Mouse (Mus musculus): ENCODE measurements at regions not wholly inside any gene's neighbourhood (a gene's known extent, or its start where the extent isn't known, plus 50 kb on each side); places are given as distances from the start of the nearest gene placed in this dataset.
A peak's percentile ranks its signal among the peaks of the same experiment; 100 is the strongest.
"Not testable (repeated sequence)": the region's sequence is repeated elsewhere in the genome, so short reads cannot be mapped to it uniquely, and the experiment has no call there.

DNA sequence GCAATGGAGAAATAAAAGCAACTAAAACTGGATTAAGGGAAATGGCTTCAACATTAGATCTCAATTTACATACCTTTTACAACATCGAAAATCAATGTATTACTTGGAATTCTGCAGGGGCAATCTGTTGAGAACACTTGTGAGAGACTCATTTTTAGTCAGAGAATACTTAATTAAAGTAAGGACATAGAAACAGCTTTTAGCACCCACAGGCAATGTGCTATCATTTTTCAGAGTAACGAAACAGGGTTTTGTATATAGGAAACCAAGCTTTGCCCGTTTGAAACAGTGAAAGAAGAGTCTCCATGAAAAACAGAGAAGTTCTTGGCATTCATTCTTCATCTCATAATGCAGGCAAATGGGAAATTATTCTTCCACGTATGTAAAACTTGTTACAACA lies 196.4 kb downstream of the Tdrd3 start:
- no peak for DNase-seq

GRCm38 (mm10) chr14:87619368-87620035 lies 203.1 kb downstream of the Tdrd3 start:
- DNase-seq: peak; percentile 3 to 16

DNA sequence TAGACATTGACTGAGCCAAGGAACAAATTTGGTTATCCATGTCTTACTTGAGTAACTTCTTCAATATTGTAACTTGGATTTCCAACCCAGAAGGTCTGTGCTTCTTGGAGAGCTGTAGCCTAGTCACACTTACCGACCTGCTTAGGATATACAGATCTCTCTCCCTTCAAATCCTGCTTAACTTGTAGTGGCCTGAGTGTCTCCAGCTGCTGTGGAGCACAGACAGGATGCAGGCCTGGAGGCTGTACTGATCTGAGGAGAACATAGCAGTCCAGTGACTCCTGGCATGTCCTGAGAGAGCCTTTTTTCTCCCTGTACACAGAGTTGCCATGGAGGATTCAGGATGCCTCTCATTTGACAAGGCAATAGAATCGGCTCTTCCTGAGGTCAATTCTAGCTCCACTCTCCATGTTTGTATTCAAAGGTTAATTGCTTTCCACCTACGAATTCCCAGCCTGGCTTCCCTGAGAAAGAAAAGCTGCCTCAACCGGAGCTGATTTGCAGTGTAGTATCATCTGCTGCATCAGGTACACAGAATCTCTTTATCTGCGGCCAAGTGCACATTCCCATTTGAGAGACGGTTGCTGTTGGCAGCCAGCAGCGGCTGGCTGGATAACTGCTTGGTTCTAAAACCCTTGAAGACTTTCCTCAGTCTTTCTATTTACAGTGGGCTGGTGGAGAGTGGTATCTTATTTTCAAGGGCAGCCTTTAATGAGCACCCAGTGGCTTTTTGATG lies 214.8 kb downstream of the Tdrd3 start:
- no peak for DNase-seq

DNA sequence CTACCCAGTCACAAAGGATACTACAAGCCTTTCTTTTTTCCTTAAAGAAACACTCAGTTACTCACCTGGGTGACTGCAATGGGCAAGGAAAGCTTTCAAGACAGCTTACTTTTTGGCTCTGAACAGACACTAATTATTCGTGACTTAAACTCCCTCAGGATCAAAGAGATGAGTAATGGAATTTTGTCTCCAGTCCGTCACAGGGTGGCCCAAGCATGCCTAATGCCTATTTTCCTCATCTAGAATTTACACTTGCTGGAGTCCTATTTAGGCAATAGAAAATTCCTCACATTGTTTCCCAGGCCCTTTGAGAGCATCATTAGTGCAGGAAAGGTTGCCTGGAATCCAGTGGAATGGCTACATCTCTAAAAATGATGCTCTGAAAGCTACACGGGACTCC lies 218.2 kb downstream of the Tdrd3 start:
- DNase-seq: no peak

DNA sequence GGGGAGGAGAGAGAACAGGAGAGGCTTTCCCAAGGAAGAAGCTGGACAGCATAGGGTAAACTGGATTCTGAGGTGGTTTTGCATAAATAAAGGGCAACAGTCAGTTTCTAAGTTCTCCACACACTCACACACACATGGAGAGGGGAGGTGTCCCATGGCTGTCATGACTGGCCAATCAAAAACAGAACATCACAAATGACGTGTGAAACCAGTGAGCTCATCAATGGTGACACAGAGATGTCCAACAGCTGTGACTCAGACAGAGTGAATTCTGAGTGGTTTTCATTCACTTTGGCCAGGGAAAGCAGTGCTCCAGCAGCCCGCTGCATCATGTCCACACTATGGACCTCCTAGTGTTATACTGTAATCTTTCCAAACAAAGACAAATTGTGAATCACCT lies 220.7 kb downstream of the Tdrd3 start:
- no peak for DNase-seq

GRCm38 (mm10) chr14:87667910-87668309 lies 251.5 kb downstream of the Tdrd3 start:
- no peak for DNase-seq

- DNase-seq: no peak
Observed at GRCm38 (mm10) chr14:87669496-87669895, 253.1 kb downstream of the Tdrd3 start.

- no peak for DNase-seq
Observed at GRCm38 (mm10) chr14:87680788-87681187, 264.3 kb downstream of the Tdrd3 start.

GRCm38 (mm10) chr14:87683091-87683806 lies 266.8 kb downstream of the Tdrd3 start:
- not testable (repeated sequence) for DNase-seq

DNA sequence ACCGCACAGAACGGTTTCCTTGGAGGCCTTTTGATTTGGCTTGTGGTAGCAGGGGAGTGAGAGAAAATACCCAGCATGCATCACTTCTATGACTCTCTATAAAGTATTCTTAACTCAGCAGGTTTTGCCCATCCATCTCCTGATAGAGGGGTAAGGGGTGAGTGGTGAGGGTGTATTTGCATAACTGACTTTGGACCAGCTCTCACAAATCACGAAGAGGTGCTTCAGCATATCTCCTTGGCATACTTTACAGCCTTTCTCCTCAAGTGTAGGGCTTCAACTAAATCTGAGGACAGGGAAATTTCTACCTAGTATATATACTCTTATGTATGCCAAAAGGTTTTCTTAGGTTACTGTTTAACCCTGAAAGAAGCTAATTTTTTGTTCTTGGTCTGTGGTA lies 273.4 kb downstream of the Tdrd3 start:
- no peak for DNase-seq

- no peak for DNase-seq
Observed at GRCm38 (mm10) chr14:87736456-87736855, 320.0 kb downstream of the Tdrd3 start.

- DNase-seq: no peak
Observed at GRCm38 (mm10) chr14:87745524-87745923, 329.1 kb downstream of the Tdrd3 start.

- DNase-seq: no peak
Observed at GRCm38 (mm10) chr14:87746011-87746410, 329.6 kb downstream of the Tdrd3 start.

- DNase-seq: no peak
Observed at GRCm38 (mm10) chr14:87749068-87749467, 332.6 kb downstream of the Tdrd3 start.

DNA sequence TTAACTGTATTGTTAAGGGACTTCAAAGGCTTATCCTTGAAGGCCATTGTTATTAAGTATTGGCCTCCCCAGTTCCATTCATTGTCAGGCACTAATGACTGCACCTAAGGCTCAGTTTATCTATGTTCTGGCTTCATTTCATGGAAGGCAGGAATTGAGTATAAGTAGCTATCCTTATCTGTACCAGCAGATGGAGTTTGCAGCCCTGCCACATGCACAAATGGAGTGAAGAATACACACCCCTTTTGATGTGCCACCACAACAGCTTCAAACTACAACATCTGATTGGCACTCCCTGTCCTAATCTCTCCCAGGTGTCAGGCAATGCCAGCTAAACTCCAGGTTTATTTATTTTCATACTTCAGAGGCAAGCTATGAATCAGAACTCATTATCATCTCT lies 333.3 kb downstream of the Tdrd3 start:
- no peak for DNase-seq

DNA sequence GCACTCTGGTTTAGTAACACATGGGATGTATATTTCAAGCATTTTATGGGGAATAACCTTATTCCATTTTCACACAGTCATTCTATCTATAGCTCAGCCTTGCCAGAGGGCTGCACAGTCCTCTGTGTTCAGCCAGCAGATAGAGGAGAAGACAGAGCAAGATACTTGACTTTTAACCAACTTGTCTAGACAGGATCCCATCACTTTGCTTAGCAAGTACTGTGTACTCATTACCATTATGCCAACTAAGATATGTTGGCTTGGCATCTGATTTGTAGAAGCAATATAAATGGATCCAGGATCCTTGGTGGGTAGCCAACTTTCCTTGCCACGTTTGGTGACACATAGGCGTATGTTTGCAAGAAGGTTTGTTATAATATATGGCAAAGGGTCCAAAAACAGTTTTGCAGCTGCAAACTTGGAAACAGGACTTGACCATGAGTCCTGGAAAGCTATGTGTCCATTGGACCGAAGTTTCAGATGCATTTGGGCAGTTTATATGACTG lies 334.3 kb downstream of the Tdrd3 start:
- DNase-seq: no peak

GRCm38 (mm10) chr14:87754744-87755143 lies 338.3 kb downstream of the Tdrd3 start:
- DNase-seq: no peak

DNA sequence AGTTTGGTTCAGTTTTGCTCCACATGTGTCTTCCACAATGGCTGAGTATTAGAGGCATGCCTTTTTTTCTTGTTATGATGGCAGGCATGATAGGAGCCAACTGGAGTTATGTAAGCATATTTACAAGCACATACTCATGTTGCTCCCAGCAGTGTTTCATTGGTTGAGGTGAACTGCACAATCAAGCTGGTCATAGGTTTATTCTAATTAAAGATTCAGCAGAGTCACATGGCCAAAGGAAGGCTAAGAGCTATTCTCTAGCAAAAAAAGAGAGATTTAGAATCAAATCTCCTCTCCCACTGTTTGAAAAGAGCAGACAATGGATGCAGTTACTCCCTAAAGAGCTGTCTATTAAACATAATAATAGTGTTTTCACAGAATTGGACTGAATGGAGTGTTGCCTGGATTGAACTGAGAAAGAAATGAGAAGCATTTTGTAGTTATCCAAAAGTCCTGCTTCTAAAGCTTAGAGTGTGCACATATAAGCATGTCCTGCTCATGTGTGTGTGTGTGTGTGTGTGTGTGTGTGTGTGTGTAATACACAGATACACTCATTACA lies 359.0 kb downstream of the Tdrd3 start:
- DNase-seq: no peak

DNA sequence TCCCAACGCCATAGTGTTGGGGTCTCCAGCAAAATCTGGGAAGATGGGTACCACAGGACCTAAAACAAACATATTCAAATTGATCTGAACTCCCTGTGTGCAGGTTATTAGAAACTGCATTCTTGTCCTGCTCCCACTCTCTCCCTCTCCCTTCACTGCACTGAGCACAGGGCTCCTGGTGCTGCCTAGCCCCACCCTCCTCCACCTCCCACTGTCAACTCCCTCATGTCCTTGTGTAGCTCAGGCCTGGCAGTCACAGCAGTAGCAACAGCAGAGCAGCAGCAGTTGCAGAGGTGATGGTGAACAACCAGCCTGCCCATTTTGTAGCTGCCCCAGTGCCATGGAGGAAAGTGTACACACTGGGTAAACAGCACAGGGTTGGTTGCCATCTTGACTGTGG lies 383.4 kb downstream of the Tdrd3 start:
- peak in 1 of 2 experiments; percentile 2 for DNase-seq

DNA sequence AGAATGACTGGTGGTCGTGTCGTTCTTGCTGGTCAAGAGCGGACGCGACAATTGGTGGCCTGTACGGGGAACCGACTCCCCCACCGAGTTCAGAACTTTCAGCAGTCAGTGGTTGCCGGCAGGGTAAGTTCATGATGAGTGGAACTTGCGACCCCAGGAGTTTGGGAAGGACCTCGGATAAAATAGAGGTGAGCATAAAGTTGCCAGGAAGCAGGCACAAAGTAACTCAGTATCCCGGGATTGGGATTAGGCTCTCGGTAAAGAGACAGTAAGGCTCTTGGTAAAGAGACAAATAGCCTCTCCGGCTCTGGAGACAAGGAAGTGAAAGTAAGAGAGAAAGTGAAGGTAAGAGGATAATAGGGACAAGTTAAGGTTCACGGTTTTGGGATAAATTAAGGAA lies 393.2 kb downstream of the Tdrd3 start:
- not testable (repeated sequence) for DNase-seq

DNA sequence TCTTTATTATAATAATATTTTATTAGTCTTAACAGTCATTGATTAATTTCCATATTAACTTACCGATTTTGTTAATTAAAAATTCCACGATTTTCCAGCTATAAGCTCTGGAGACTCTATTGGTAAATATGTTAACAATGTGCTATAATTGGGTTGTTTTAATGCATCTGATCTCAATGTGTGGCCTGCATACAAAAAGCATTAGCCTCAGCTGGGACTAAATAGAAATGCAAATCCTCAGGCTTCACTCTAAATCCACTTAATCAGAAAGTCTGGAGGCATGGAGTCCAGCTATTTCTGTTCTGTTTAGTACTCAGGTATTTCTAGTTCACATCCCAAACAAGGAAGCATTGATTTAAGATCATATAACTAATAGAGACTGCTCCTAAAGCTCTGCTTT lies 427.7 kb downstream of the Tdrd3 start:
- no peak for DNase-seq

DNA sequence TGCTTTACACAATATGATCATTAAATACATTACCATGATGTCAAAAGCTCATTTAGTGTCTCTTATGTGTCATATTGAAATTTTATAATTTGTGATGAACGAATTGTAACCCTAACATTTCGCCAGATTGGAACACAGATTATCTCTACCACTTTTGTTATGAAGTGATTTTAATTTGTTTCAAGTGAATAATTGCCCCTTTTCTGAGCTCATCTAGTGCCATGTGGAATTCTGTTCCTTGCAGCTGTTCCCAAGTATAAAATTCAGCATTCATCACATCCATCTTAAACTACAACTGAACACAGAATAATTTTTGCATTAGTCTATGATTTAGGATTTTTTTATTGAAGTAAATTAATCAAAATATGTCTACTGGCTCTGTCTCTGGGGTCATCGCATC lies 445.0 kb downstream of the Tdrd3 start:
- no peak for DNase-seq

All from kidney, postnatal 36 days (tissue).